Mouse (Mus musculus): ENCODE measurements around the gene Misp.
A peak's percentile ranks its signal among the peaks of the same experiment; 100 is the strongest.

Gene Misp

DNA sequence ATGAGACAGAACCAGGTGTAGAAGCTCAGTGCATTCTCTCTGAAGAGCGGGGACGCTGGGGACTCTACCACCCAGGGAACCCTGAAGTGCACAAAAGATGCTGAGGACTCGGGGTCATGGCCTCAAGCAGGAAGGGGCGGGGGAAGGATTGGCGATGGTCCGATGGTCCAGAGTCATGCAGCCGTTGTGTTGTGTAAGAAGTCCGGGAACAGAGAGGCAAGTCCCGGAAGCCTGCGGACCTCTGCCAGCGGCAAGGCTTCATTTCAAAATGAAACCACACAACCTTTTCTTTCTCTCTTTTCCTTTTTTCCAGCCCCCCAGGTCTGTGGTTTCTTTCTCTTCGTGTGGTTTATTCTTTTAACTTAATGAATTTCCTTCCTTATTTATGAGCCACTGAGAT, 57.0 kb downstream of the Misp start:
- DNase-seq = peak; percentile 74

DNA sequence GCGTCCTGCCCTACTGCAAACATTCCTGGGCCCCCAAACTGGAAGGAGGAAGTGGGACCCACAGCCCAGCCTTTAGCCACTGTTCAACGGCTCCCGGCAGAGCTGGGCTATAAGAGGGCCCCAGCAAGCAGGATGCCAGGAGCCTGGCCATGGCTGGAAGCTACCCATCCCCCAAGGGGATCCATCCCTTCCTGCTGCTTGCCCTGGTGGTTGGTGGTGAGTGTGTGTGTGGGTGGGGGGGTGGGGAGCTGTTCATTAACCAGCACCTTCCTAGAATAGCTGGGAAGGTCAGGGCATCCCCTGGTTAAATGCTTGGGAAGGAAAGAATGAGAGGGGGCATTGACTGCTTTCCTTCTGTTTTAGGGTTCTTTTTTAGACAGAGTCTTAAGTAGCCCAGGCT, 58.7 kb downstream of the Misp start:
- DNase-seq = no peak

Data from kidney, adult 9 months (tissue).